Mouse (Mus musculus) lung, embryonic 15.5 days (tissue): Measurements from ENCODE around the gene Pef1. TPM values are rescaled to one million over a fixed set of nuclear protein-coding genes. Genes with fewer than 3 reads are reported as not detected.

Experiments
- ATAC-seq: fragments of 200-750 bp; cut with Nextera tagmentation; 2 replicates; pipeline ENCODE4 v1.8.0; 2017; ENCODE audit warnings: moderate number of reproducible peaks, borderline replicate concordance; ENCODE audit not compliant: low FRiP score, low TSS enrichment; ENCODE audit errors: extremely low read depth
- H3K27ac ChIP-seq: fragments of 300-500 bp; sonication (generic); 2 replicates; pipeline ENCODE4 v1.5.1; 2015; ENCODE audit warnings: moderate library complexity, mild to moderate bottlenecking, inconsistent platforms
- H3K27me3 ChIP-seq: fragments of 300-500 bp; sonication (generic); 2 replicates; pipeline ENCODE4 v1.6.1; 2015; ENCODE audit warnings: inconsistent platforms
- H3K36me3 ChIP-seq: fragments of 300-500 bp; sonication (generic); 2 replicates; pipeline ENCODE4 v1.6.1; 2015; ENCODE audit warnings: inconsistent platforms
- H3K4me1 ChIP-seq: fragments of 300-500 bp; sonication (generic); 2 replicates; pipeline ENCODE4 v1.6.1; 2015; ENCODE audit warnings: inconsistent platforms
- H3K4me2 ChIP-seq: fragments of 300-500 bp; sonication (generic); 2 replicates; pipeline ENCODE4 v1.6.1; 2015; ENCODE audit warnings: inconsistent platforms, mild to moderate bottlenecking, moderate library complexity
- H3K4me3 ChIP-seq: fragments of 300-500 bp; sonication (generic); 2 replicates; pipeline ENCODE4 v1.5.1; 2015; ENCODE audit warnings: mild to moderate bottlenecking, inconsistent platforms
- H3K9ac ChIP-seq: fragments of 300-500 bp; sonication (generic); 2 replicates; pipeline ENCODE4 v1.6.1; 2015; ENCODE audit warnings: inconsistent platforms
- H3K9me3 ChIP-seq: fragments of 300-500 bp; sonication (generic); 2 replicates; pipeline ENCODE4 v1.6.1; 2016; ENCODE audit warnings: inconsistent platforms
- WGBS: fragments of 180-500 bp; shearing (Covaris S2); methylation state at CpG from one replicate; pipeline ENCODE4 v1.1.7; 2015; 5-methylcytosine and 5-hydroxymethylcytosine counted together
- polyA plus RNA-seq: library from polyadenylated mRNA; unstranded; fragments of >200 nt; fragmentation: Nextera tagmentation; extraction: Ambion mirVana; gene quantifications from 2 replicates; pipeline ENCODE4 v1.2.1, GENCODE M21; 2015

The Pef1 gene
- polyA plus RNA-seq, 1 experiment from 2014 or later, result 76.5 TPM

- no peaks in the 10 kb centered on the region for H3K9me3 ChIP-seq
- peak overlapping the region; percentile 82 for H3K27ac ChIP-seq
- H3K36me3 ChIP-seq, result no peaks in the 10 kb centered on the region
- no peak overlapping the region for H3K4me3 ChIP-seq
- no peak for ATAC-seq
- no peak overlapping the region for H3K9ac ChIP-seq
- 0 out of 2 replicates have a peak, but pooled peaks cover 8% of the 10 kb centered on the region for H3K27me3 ChIP-seq
- WGBS, result 27% methylated on average over 4 of the region's 4 CpGs
- 0 out of 2 replicates have a peak overlapping the region, but pooled peaks have one; percentile 3 for H3K4me2 ChIP-seq
- H3K4me1 ChIP-seq, result peaks cover 68% of the 10 kb centered on the region
Observed at GRCm38 (mm10) chr4:130177087-130177486, 74.7 kb downstream of the Pef1 start.

- Histone ChIP-seq H3K4me3 (no peak overlapping the region), H3K36me3 (no peaks in the 10 kb centered on the region), H3K27me3 (0 out of 2 replicates have a peak, but pooled peaks cover 8% of the 10 kb centered on the region), H3K4me2 (0 out of 2 replicates have a peak overlapping the region, but pooled peaks have one; percentile 3), H3K9me3 (no peaks in the 10 kb centered on the region), H3K27ac (peak overlapping the region; percentile 82), H3K4me1 (peaks cover 68% of the 10 kb centered on the region), H3K9ac (no peak overlapping the region)
- no peak for ATAC-seq
- 42% methylated on average over 7 of the region's 7 CpGs for WGBS
Observed at GRCm38 (mm10) chr4:130177536-130177935, 75.2 kb downstream of the Pef1 start.

Other genes starting within 250 kb of the Pef1 start
- gene Spocd1, start 173.3 kb upstream of the Pef1 start, polyA plus RNA-seq, result 0.08 and 0.09 TPM in 2 replicates
- gene Adgrb2, start 117.7 kb upstream of the Pef1 start, polyA plus RNA-seq, result 1.6 and 1.8 TPM in 2 replicates
- gene Col16a1, start 54.7 kb upstream of the Pef1 start, polyA plus RNA-seq, result 66.3 and 74.6 TPM in 2 replicates
- 0.28 and 0.50 TPM in 2 replicates for gene Hcrtr1, start 36.8 kb downstream of the Pef1 start, polyA plus RNA-seq
- gene Tinagl1, start 72.6 kb downstream of the Pef1 start, polyA plus RNA-seq, result 52.4 and 57.5 TPM in 2 replicates
- gene Gm853, start 119.8 kb downstream of the Pef1 start, polyA plus RNA-seq, result not detected in 2 replicates
- 19.0 and 20.0 TPM in 2 replicates for gene Serinc2, start 176.6 kb downstream of the Pef1 start, polyA plus RNA-seq
- gene Fabp3, start 206.0 kb downstream of the Pef1 start, polyA plus RNA-seq, result 39.5 and 51.4 TPM in 2 replicates
- gene Gm10570, start 206.1 kb downstream of the Pef1 start, polyA plus RNA-seq, result 0.47 TPM in 1 of 2 replicates, not detected in the other